Mouse (Mus musculus): ENCODE measurements around the gene Trim39. TPM values are rescaled to one million over a fixed set of nuclear protein-coding genes. Genes with fewer than 3 reads are reported as not detected.

Trim39 gene
- polyA plus RNA-seq, 1 experiment = 5.4 TPM

GRCm38 (mm10) chr17:36257969-36258368 is 14.1 kb downstream of the Trim39 start, which contains the start of gene Rpp21:
Rpp21 (minus strand) TSS chr17:36258069.
- no peak for TF ChIP-seq GATA1 (IDR thresholded peaks at IDR 0.05; ENCODE audit: low read length)

- TF ChIP-seq GATA1 (IDR thresholded peaks at IDR 0.05; ENCODE audit: low read length) = no peak
Measured at GRCm38 (mm10) chr17:36257241-36257947, 14.7 kb downstream of the Trim39 start.

- no peak for TF ChIP-seq GATA1 (IDR thresholded peaks at IDR 0.05; ENCODE audit: low read length)
Measured at GRCm38 (mm10) chr17:36253087-36253600, 18.9 kb downstream of the Trim39 start.

- no peak for TF ChIP-seq GATA1 (IDR thresholded peaks at IDR 0.05; ENCODE audit: low read length)
Measured at GRCm38 (mm10) chr17:36252250-36252876, 19.7 kb downstream of the Trim39 start.

- TF ChIP-seq GATA1 (IDR thresholded peaks at IDR 0.05; ENCODE audit: low read length) = no peak
Measured at GRCm38 (mm10) chr17:36248886-36249285, 23.2 kb downstream of the Trim39 start.

GRCm38 (mm10) chr17:36245741-36246140 is 26.3 kb downstream of the Trim39 start:
- no peak for TF ChIP-seq GATA1 (IDR thresholded peaks at IDR 0.05; ENCODE audit: low read length)

GRCm38 (mm10) chr17:36244031-36244430 is 28.0 kb downstream of the Trim39 start:
- no peak for TF ChIP-seq GATA1 (IDR thresholded peaks at IDR 0.05; ENCODE audit: low read length)

- TF ChIP-seq GATA1 (IDR thresholded peaks at IDR 0.05; ENCODE audit: low read length) = no peak
Measured at GRCm38 (mm10) chr17:36240637-36241213, 31.3 kb downstream of the Trim39 start.

GRCm38 (mm10) chr17:36237321-36237921 is 34.6 kb downstream of the Trim39 start:
- TF ChIP-seq GATA1 (IDR thresholded peaks at IDR 0.05; ENCODE audit: low read length) = no peak

GRCm38 (mm10) chr17:36233572-36233971 is 38.5 kb downstream of the Trim39 start:
- no peak for TF ChIP-seq GATA1 (IDR thresholded peaks at IDR 0.05; ENCODE audit: low read length)

- no peak for TF ChIP-seq GATA1 (IDR thresholded peaks at IDR 0.05; ENCODE audit: low read length)
Measured at GRCm38 (mm10) chr17:36231318-36231717, 40.7 kb downstream of the Trim39 start.

- no peak for TF ChIP-seq GATA1 (IDR thresholded peaks at IDR 0.05; ENCODE audit: low read length)
Measured at GRCm38 (mm10) chr17:36229046-36229445, 43.0 kb downstream of the Trim39 start.

- no peak for TF ChIP-seq GATA1 (IDR thresholded peaks at IDR 0.05; ENCODE audit: low read length)
Measured at GRCm38 (mm10) chr17:36226921-36227320, 45.1 kb downstream of the Trim39 start.

GRCm38 (mm10) chr17:36225231-36225824 is 46.7 kb downstream of the Trim39 start:
- TF ChIP-seq GATA1 (IDR thresholded peaks at IDR 0.05; ENCODE audit: low read length) = no peak

GRCm38 (mm10) chr17:36224451-36224850 is 47.6 kb downstream of the Trim39 start:
- no peak for TF ChIP-seq GATA1 (IDR thresholded peaks at IDR 0.05; ENCODE audit: low read length)

Data from G1E-ER4 (cell line).